Mouse (Mus musculus) stomach, postnatal 0 days (tissue): ENCODE measurements at regions not wholly inside any gene's neighbourhood (a gene's known extent, or its start where the extent isn't known, plus 50 kb on each side); places are given as distances from the start of the nearest gene placed in this dataset.

Source experiments
- CTCF ChIP-seq: IDR thresholded peaks from 2 replicates; pipeline ENCODE4 v1.5.1; 2016; ENCODE audit warnings: antibody characterized with exemption, low read depth, mild to moderate bottlenecking, moderate library complexity
- EP300 ChIP-seq: optimal IDR thresholded peaks from 2 replicates; pipeline ENCODE3; 2016; ENCODE audit warnings: antibody characterized with exemption

DNA sequence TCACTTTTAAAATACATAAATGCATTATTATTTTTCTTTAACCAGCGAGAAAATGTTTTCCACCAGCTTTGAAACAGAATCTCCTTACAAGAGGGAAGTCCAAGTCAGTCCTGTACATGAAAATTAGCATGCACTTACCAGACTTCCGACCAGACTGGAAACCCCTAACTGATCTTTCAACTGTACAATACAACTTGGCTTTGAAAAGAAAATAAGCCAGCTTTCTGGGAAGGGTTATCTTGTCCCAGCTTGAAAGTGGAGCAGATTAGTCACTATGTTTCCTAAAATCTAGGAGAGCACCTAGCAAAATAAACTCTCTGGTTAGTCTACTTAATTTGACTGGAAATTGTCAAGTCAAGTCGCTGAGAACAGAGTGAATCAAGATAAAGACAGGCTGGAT lies 1110.1 kb downstream of the Gsdmc2 start:
- TF ChIP-seq CTCF (no peak), EP300 (no peak)
